Mouse (Mus musculus) myocyte (in vitro differentiated cells): ENCODE measurements at regions not wholly inside any gene's neighbourhood (a gene's known extent, or its start where the extent isn't known, plus 50 kb on each side); places are given as distances from the start of the nearest gene placed in this dataset.

Experiments
- H3K27me3 ChIP-seq: one replicate; pipeline ENCODE4 v1.6.1; 2011; ENCODE audit not compliant: control insufficient read depth, insufficient read depth, insufficient read length
- H3K36me3 ChIP-seq: one replicate; pipeline ENCODE4 v1.6.1; 2011; ENCODE audit not compliant: control insufficient read depth, insufficient read depth
- H3K4me2 ChIP-seq: one replicate; pipeline ENCODE4 v1.6.1; 2011; ENCODE audit warnings: low read depth, control low read depth
- H3K4me3 ChIP-seq: one replicate; pipeline ENCODE4 v1.5.1; 2011; ENCODE audit warnings: mild to moderate bottlenecking, control low read depth, moderate library complexity
- H3K79me2 ChIP-seq: one replicate; pipeline ENCODE4 v1.6.1; 2011; ENCODE audit not compliant: control insufficient read depth, insufficient read depth
- H3ac ChIP-seq: one replicate; pipeline ENCODE4 v1.6.1; 2011; ENCODE audit not compliant: control insufficient read depth, insufficient read length
- CEBPB ChIP-seq: IDR thresholded peaks from 2 replicates; pipeline ENCODE4 v1.6.1; 2011; ENCODE audit warnings: mild to moderate bottlenecking, moderate library complexity; ENCODE audit not compliant: poor library complexity, insufficient read depth, severe bottlenecking
- E2F4 ChIP-seq: IDR thresholded peaks from one replicate; pipeline ENCODE4 v1.6.1; 2011; ENCODE audit warnings: mild to moderate bottlenecking, control low read depth, moderate library complexity; ENCODE audit not compliant: insufficient read depth
- MAX ChIP-seq: IDR thresholded peaks from one replicate; pipeline ENCODE4 v1.6.1; 2011; ENCODE audit warnings: low read depth, mild to moderate bottlenecking, control low read depth
- MYOD1 ChIP-seq, 3 experiments: IDR thresholded peaks; one replicate each; pipeline ENCODE4 v1.6.1; 2011; ENCODE audit warnings: control low read depth in 2 of 3, low read depth in 2 of 3, mild to moderate bottlenecking in 2 of 3, moderate library complexity in 1 of 3; ENCODE audit not compliant: insufficient read length in 2 of 3, control insufficient read depth in 1 of 3
- MYOG ChIP-seq, 3 experiments: IDR thresholded peaks; one replicate each; pipeline ENCODE4 v1.6.1; 2011; ENCODE audit warnings: control low read depth in 2 of 3, low read depth in 2 of 3, mild to moderate bottlenecking in 2 of 3; ENCODE audit not compliant: insufficient read length in 2 of 3, control insufficient read depth in 1 of 3, insufficient read depth in 1 of 3
- POLR2A ChIP-seq: IDR thresholded peaks from one replicate; pipeline ENCODE4 v1.6.1; 2011; ENCODE audit warnings: low read depth, mild to moderate bottlenecking, control low read depth, moderate library complexity; ENCODE audit not compliant: insufficient read length
- POLR2AphosphoS2 ChIP-seq: IDR thresholded peaks from one replicate; pipeline ENCODE4 v1.6.1; 2011; ENCODE audit warnings: low read depth, control low read depth; ENCODE audit not compliant: insufficient read length
- REST ChIP-seq: IDR thresholded peaks from one replicate; pipeline ENCODE4 v1.6.1; 2011; ENCODE audit warnings: mild to moderate bottlenecking, control low read depth, moderate library complexity; ENCODE audit not compliant: insufficient read depth, insufficient read length
- SRF ChIP-seq: IDR thresholded peaks from one replicate; pipeline ENCODE4 v1.6.1; 2011; ENCODE audit warnings: low read depth; ENCODE audit not compliant: control insufficient read depth, insufficient read length
- TCF12 ChIP-seq: IDR thresholded peaks from one replicate; pipeline ENCODE4 v1.6.1; 2011; ENCODE audit warnings: mild to moderate bottlenecking, control low read depth; ENCODE audit not compliant: poor library complexity, insufficient read depth, severe bottlenecking
- TCF3 ChIP-seq: IDR thresholded peaks from one replicate; pipeline ENCODE4 v1.6.1; 2011; ENCODE audit warnings: low read depth, control low read depth; ENCODE audit not compliant: insufficient read length
- USF1 ChIP-seq: IDR thresholded peaks from one replicate; pipeline ENCODE4 v1.6.1; 2011; ENCODE audit warnings: low read depth, mild to moderate bottlenecking, control low read depth, moderate library complexity

- TF ChIP-seq CEBPB (no peak), USF1 (no peak)
- no peak overlapping the region for H3K4me2 ChIP-seq
- no peaks in the 10 kb centered on the region for H3K27me3 ChIP-seq
- H3K4me3 ChIP-seq = no peak overlapping the region
- H3K79me2 ChIP-seq = no peaks in the 10 kb centered on the region
- no peaks in the 10 kb centered on the region for H3K36me3 ChIP-seq
- no peak overlapping the region for H3ac ChIP-seq
Measured at GRCm38 (mm10) chr19:27566929-27567328, 137.3 kb upstream of the Pum3 start.

GRCm38 (mm10) chr19:27566060-27566459 is 136.4 kb upstream of the Pum3 start:
- no peak overlapping the region for H3ac ChIP-seq
- no peak overlapping the region for H3K4me3 ChIP-seq

GRCm38 (mm10) chr19:27564086-27564485 is 134.5 kb upstream of the Pum3 start:
- TF ChIP-seq USF1 = no peak
- TF ChIP-seq CEBPB = no peak
- TF ChIP-seq TCF3 = no peak
- TF ChIP-seq MAX = no peak
- TF ChIP-seq TCF12 = no peak
- TF ChIP-seq MYOD1 (IDR thresholded peaks at IDR 0.05; ENCODE audit: control insufficient read depth in 1 of 3, insufficient read length in 2 of 3, low read depth in 2 of 3) = no peak
- TF ChIP-seq REST = no peak
- no peak for TF ChIP-seq SRF
- TF ChIP-seq MYOG (IDR thresholded peaks at IDR 0.05; ENCODE audit: control insufficient read depth in 1 of 3, insufficient read depth in 1 of 3, insufficient read length in 2 of 3, low read depth in 2 of 3) = no peak
- TF ChIP-seq POLR2A = no peak
- TF ChIP-seq E2F4 = no peak
- H3K36me3 ChIP-seq = no peaks in the 10 kb centered on the region
- H3K27me3 ChIP-seq = no peaks in the 10 kb centered on the region
- H3ac ChIP-seq = no peak overlapping the region
- no peak overlapping the region for H3K4me2 ChIP-seq
- no peaks in the 10 kb centered on the region for H3K79me2 ChIP-seq
- no peak overlapping the region for H3K4me3 ChIP-seq

More at GRCm38 (mm10) chr19:27566060-27566459, 136.4 kb upstream of the Pum3 start:
- Histone ChIP-seq H3K79me2 (no peaks in the 10 kb centered on the region), H3K27me3 (no peaks in the 10 kb centered on the region), H3K4me2 (no peak overlapping the region), H3K36me3 (no peaks in the 10 kb centered on the region)
- TF ChIP-seq CEBPB (no peak), USF1 (no peak), MYOG (IDR thresholded peaks at IDR 0.05; ENCODE audit: control insufficient read depth in 1 of 3, insufficient read depth in 1 of 3, insufficient read length in 2 of 3, low read depth in 2 of 3) (no peak), REST (no peak), POLR2A (no peak), TCF3 (no peak), SRF (no peak), TCF12 (no peak), POLR2AphosphoS2 (no peak)

- Histone ChIP-seq H3K27me3 (no peaks in the 10 kb centered on the region), H3K4me3 (no peak overlapping the region), H3K36me3 (no peaks in the 10 kb centered on the region), H3K4me2 (no peak overlapping the region), H3K79me2 (no peaks in the 10 kb centered on the region), H3ac (no peak overlapping the region)
- TF ChIP-seq REST = no peak
- no peak for TF ChIP-seq MAX
- TF ChIP-seq E2F4 = no peak
- no peak for TF ChIP-seq TCF12
- no peak for TF ChIP-seq CEBPB
- TF ChIP-seq SRF = no peak
- TF ChIP-seq MYOD1 (IDR thresholded peaks at IDR 0.05; ENCODE audit: control insufficient read depth in 1 of 3, insufficient read length in 2 of 3, low read depth in 2 of 3) = no peak
Measured at GRCm38 (mm10) chr19:27563592-27563991, 134.0 kb upstream of the Pum3 start.

- TF ChIP-seq MYOD1 (IDR thresholded peaks at IDR 0.05; ENCODE audit: control insufficient read depth in 1 of 3, insufficient read length in 2 of 3, low read depth in 2 of 3) = no peak
- TF ChIP-seq MAX = no peak
- TF ChIP-seq POLR2AphosphoS2 = no peak
- TF ChIP-seq TCF3 = no peak
- no peak for TF ChIP-seq USF1
- no peak for TF ChIP-seq POLR2A
- no peak for TF ChIP-seq SRF
- Histone ChIP-seq H3K4me2 (no peak overlapping the region), H3K4me3 (no peak overlapping the region), H3ac (no peak overlapping the region), H3K79me2 (no peaks in the 10 kb centered on the region), H3K27me3 (no peaks in the 10 kb centered on the region), H3K36me3 (no peaks in the 10 kb centered on the region)
Measured at GRCm38 (mm10) chr19:27558199-27558598, 128.6 kb upstream of the Pum3 start.

- no peaks in the 10 kb centered on the region for H3K79me2 ChIP-seq
- H3K36me3 ChIP-seq = no peaks in the 10 kb centered on the region
- no peaks in the 10 kb centered on the region for H3K27me3 ChIP-seq
- no peak overlapping the region for H3ac ChIP-seq
- no peak overlapping the region for H3K4me2 ChIP-seq
- no peak overlapping the region for H3K4me3 ChIP-seq
- TF ChIP-seq POLR2A = no peak
- no peak for TF ChIP-seq MYOG (IDR thresholded peaks at IDR 0.05; ENCODE audit: control insufficient read depth in 1 of 3, insufficient read depth in 1 of 3, insufficient read length in 2 of 3, low read depth in 2 of 3)
- TF ChIP-seq MYOD1 (IDR thresholded peaks at IDR 0.05; ENCODE audit: control insufficient read depth in 1 of 3, insufficient read length in 2 of 3, low read depth in 2 of 3) = no peak
- TF ChIP-seq MAX = no peak
- no peak for TF ChIP-seq SRF
- TF ChIP-seq TCF3 = no peak
Measured at GRCm38 (mm10) chr19:27556697-27557096, 127.1 kb upstream of the Pum3 start.
